ENCODE assay signal across 8 mouse cellular contexts in the genomic region with DNA sequence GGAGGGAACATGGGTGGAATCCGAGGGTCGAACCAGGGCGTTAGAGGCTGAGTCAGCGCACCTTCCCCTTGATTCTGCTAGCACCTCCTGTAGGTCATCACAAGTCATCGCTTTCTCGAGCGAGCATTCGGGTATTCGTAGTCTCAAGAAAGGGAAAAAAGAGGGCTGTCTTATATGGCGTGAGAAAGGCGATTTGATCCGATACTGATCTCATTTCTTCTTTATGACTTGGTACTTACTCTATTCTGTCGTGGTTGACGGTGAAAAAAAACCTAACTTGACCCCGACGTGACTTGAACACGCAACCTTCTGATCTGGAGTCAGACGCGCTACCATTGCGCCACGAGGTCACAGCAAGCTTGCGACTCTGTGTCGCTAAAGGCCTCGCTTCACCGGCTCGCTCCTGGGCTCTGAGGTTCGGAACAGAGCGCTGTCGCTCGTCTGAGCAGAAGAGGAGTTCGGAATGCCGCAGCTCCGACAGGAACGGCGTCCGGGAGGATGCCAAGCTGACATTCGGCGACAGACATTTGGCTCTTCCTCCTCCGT. TPM values are rescaled to one million over a fixed set of nuclear protein-coding genes. Genes with fewer than 3 reads are reported as not detected.
A peak's percentile ranks its signal among the peaks of the same experiment; 100 is the strongest.
DNase-seq lines count a peak whose midpoint lies in the region; ATAC-seq lines count a peak whose summit lies in the region.

No protein-coding gene starts in this region.

- H3K27me3 ChIP-seq in megakaryocyte, embryonic 14.5 days (replicated peaks), result peaks cover 75% of the 10 kb centered on the region

- no peaks in the 10 kb centered on the region for H3K36me3 ChIP-seq in megakaryocyte, embryonic 14.5 days (replicated peaks; ENCODE audit: low read length)

- peak; percentile 82 for ATAC-seq in inflammation-experienced regulatory T-cells, adult 6 months

- peak overlapping the region; percentile 95 for H3K4me3 ChIP-seq in megakaryocyte, embryonic 14.5 days (replicated peaks)

- peaks cover 21% of the 10 kb centered on the region for H3K9me3 ChIP-seq in megakaryocyte, embryonic 14.5 days

- DNase-seq in adrenal gland, adult 18-20 months (ENCODE audit: low spot score in 2 of 2), result peak; percentile 98 to 99
- DNase-seq in embryo, embryonic 11 days, result peak; percentile 87
- peak; percentile 89 for DNase-seq in gastrocnemius, postnatal 25 days
- peak; percentile 85 to 97 for DNase-seq in left cerebral cortex, adult 9 months (ENCODE audit: low spot score in 2 of 2)
- DNase-seq in right cerebral cortex, adult 2 months (ENCODE audit: low spot score in 2 of 2), result peak; percentile 98 to 99
- DNase-seq in urinary bladder, postnatal 10 days (ENCODE audit: low spot score), result peak; percentile 73

- peaks cover 18% of the 10 kb centered on the region for H3K4me1 ChIP-seq in megakaryocyte, embryonic 14.5 days

RNA-seq across cellular contexts. Expression of a gene that starts 29.6 kb away (rescaled TPM):
- total RNA-seq in adrenal gland, adult 18-20 months (2021), result 1 to 10 TPM in 1 of 2 experiments, under 1 TPM in 1; 0.70 to 1.8 TPM
- 10 to 100 TPM; 16.1 to 20.7 TPM for total RNA-seq in gastrocnemius, postnatal 25 days (2021)
- polyA plus RNA-seq in inflammation-experienced regulatory T-cells, adult 6 months (2017; shearing (Covaris generic)), result not detected
- not detected in 2 replicates for polyA plus RNA-seq in megakaryocyte, embryonic 14.5 days (2012; ENCODE audit: insufficient read depth, low replicate concordance)

RNA-seq across cellular contexts. Expression of a gene that starts 46.2 kb away (rescaled TPM):
- total RNA-seq in adrenal gland, adult 18-20 months (2021), result 1 to 10 TPM; 1.2 to 1.3 TPM
- under 1 TPM; 0.21 to 0.33 TPM for total RNA-seq in gastrocnemius, postnatal 25 days (2021)
- polyA plus RNA-seq in inflammation-experienced regulatory T-cells, adult 6 months (2017; shearing (Covaris generic)), result not detected
- not detected in 2 replicates for polyA plus RNA-seq in megakaryocyte, embryonic 14.5 days (2012; ENCODE audit: insufficient read depth, low replicate concordance)

Comparison
In these comparisons a context has a peak if more than half of its experiments do, and no peak if none do; other contexts are left out.
1. Peak in every context shown above with its lines: DNase-seq, ATAC-seq and H3K4me3 ChIP-seq.
2. RNA of a gene that starts 29.6 kb away (total RNA-seq): 16.1 to 20.7 TPM in gastrocnemius, postnatal 25 days; 0.70 to 1.8 TPM in adrenal gland, adult 18-20 months; every median in the first group is over 4 times any median in the second.